Mouse (Mus musculus) ES-Bruce4 (cell line): Measurements from ENCODE around the gene Rbm33. TPM values are rescaled to one million over a fixed set of nuclear protein-coding genes. Genes with fewer than 3 reads are reported as not detected.

Experiments
- H3K27ac ChIP-seq: 2 replicates; pipeline ENCODE4 v1.5.1; 2012; ENCODE audit warnings: low read length, inconsistent platforms; ENCODE audit not compliant: insufficient read depth
- H3K27me3 ChIP-seq: 2 replicates; pipeline ENCODE4 v1.6.1; 2012; ENCODE audit warnings: mild to moderate bottlenecking, low read length, inconsistent platforms; ENCODE audit not compliant: control insufficient read depth, poor library complexity, insufficient read depth, severe bottlenecking
- H3K36me3 ChIP-seq: 2 replicates; pipeline ENCODE4 v1.6.1; 2012; ENCODE audit warnings: inconsistent platforms, mild to moderate bottlenecking, low read length, moderate library complexity; ENCODE audit not compliant: control insufficient read depth, poor library complexity, insufficient read depth, severe bottlenecking
- H3K4me1 ChIP-seq: one replicate; pipeline ENCODE4 v1.8.1; 2011; ENCODE audit warnings: low read length; ENCODE audit not compliant: control insufficient read depth, insufficient read depth
- H3K4me3 ChIP-seq: 2 replicates; pipeline ENCODE4 v1.5.1; 2011; ENCODE audit warnings: low read depth, mild to moderate bottlenecking, low read length
- H3K9ac ChIP-seq: 2 replicates; pipeline ENCODE4 v1.6.1; 2012; ENCODE audit warnings: low read depth, mild to moderate bottlenecking, inconsistent platforms; ENCODE audit not compliant: poor library complexity, severe bottlenecking
- H3K9me3 ChIP-seq: replicated peaks from 2 replicates; pipeline ENCODE4 v1.6.1; 2012; ENCODE audit warnings: mild to moderate bottlenecking, low read length, inconsistent platforms; ENCODE audit not compliant: control insufficient read depth, poor library complexity, insufficient read depth, severe bottlenecking
- CTCF ChIP-seq: IDR thresholded peaks from one replicate; pipeline ENCODE4 v1.8.1; 2011; ENCODE audit warnings: low read depth, low read length
- EP300 ChIP-seq: IDR thresholded peaks from 2 replicates; pipeline ENCODE4 v1.6.1; 2011; ENCODE audit warnings: low read depth, low read length; ENCODE audit not compliant: insufficient read depth
- POLR2A ChIP-seq: IDR thresholded peaks from one replicate; pipeline ENCODE4 v1.8.1; 2011; ENCODE audit warnings: low read length; ENCODE audit not compliant: insufficient read depth
- polyA plus RNA-seq: library from polyadenylated mRNA; stranded (reverse); fragments of >200 nt; gene quantifications from 2 replicates; pipeline ENCODE4 v1.2.4, GENCODE M21; 2011; ENCODE audit warnings: low read depth; ENCODE audit not compliant: missing spikeins, insufficient read depth, insufficient read length

The Rbm33 gene
- polyA plus RNA-seq, 1 experiment, result 60.2 TPM

- Histone ChIP-seq H3K9ac (no peak overlapping the region), H3K27me3 (no peaks in the 10 kb centered on the region), H3K4me3 (no peak overlapping the region), H3K27ac (no peak overlapping the region), H3K36me3 (peaks cover 10% of the 10 kb centered on the region), H3K4me1 (no peaks in the 10 kb centered on the region), H3K9me3 (no peaks in the 10 kb centered on the region)
- TF ChIP-seq EP300, result no peak
- TF ChIP-seq POLR2A, result no peak
- TF ChIP-seq CTCF, result no peak
These were observed 85.8 kb downstream of the Rbm33 start for GRCm38 (mm10) chr5:28402756-28403155.

GRCm38 (mm10) chr5:28406662-28407061 lies 89.7 kb downstream of the Rbm33 start:
- Histone ChIP-seq H3K27ac (no peak overlapping the region), H3K9me3 (no peaks in the 10 kb centered on the region), H3K4me1 (no peaks in the 10 kb centered on the region), H3K9ac (no peak overlapping the region), H3K36me3 (peaks cover 22% of the 10 kb centered on the region), H3K27me3 (no peaks in the 10 kb centered on the region), H3K4me3 (no peak overlapping the region)
- no peak for TF ChIP-seq EP300
- no peak for TF ChIP-seq CTCF
- TF ChIP-seq POLR2A, result no peak

GRCm38 (mm10) chr5:28412006-28412685 lies 95.2 kb downstream of the Rbm33 start:
- Histone ChIP-seq H3K27ac (no peak overlapping the region), H3K36me3 (peaks cover 52% of the 10 kb centered on the region), H3K27me3 (no peaks in the 10 kb centered on the region), H3K9me3 (no peaks in the 10 kb centered on the region), H3K4me3 (no peak overlapping the region), H3K9ac (no peak overlapping the region), H3K4me1 (no peaks in the 10 kb centered on the region)
- no peak for TF ChIP-seq POLR2A
- TF ChIP-seq CTCF, result no peak
- no peak for TF ChIP-seq EP300

GRCm38 (mm10) chr5:28413533-28413932 lies 96.6 kb downstream of the Rbm33 start:
- Histone ChIP-seq H3K4me3 (no peak overlapping the region), H3K9me3 (no peaks in the 10 kb centered on the region), H3K27ac (no peak overlapping the region), H3K9ac (no peak overlapping the region), H3K27me3 (no peaks in the 10 kb centered on the region), H3K36me3 (peaks cover 54% of the 10 kb centered on the region), H3K4me1 (no peaks in the 10 kb centered on the region)
- TF ChIP-seq POLR2A, result no peak
- TF ChIP-seq CTCF, result no peak
- TF ChIP-seq EP300, result no peak

GRCm38 (mm10) chr5:28414076-28414475 lies 97.2 kb downstream of the Rbm33 start:
- H3K9me3 ChIP-seq, result no peaks in the 10 kb centered on the region
- no peak overlapping the region for H3K9ac ChIP-seq
- no peaks in the 10 kb centered on the region for H3K4me1 ChIP-seq
- no peaks in the 10 kb centered on the region for H3K27me3 ChIP-seq
- no peak for TF ChIP-seq POLR2A
- no peak for TF ChIP-seq EP300
- no peak for TF ChIP-seq CTCF
- no peak overlapping the region for H3K4me3 ChIP-seq
- H3K27ac ChIP-seq, result no peak overlapping the region
- peaks cover 55% of the 10 kb centered on the region for H3K36me3 ChIP-seq

- Histone ChIP-seq H3K4me3 (no peak overlapping the region), H3K27ac (no peak overlapping the region), H3K4me1 (no peaks in the 10 kb centered on the region), H3K9me3 (no peaks in the 10 kb centered on the region), H3K36me3 (peaks cover 40% of the 10 kb centered on the region), H3K27me3 (no peaks in the 10 kb centered on the region), H3K9ac (no peak overlapping the region)
- TF ChIP-seq POLR2A (no peak), EP300 (no peak), CTCF (no peak)
These were observed 99.1 kb downstream of the Rbm33 start for GRCm38 (mm10) chr5:28416029-28416428.
